Mouse (Mus musculus) effector memory CD4-positive, alpha-beta T cell, adult 5 months (primary cell): ENCODE measurements around the gene Ccser2. TPM values are rescaled to one million over a fixed set of nuclear protein-coding genes. Genes with fewer than 3 reads are reported as not detected.

Experiments used
- polyA plus RNA-seq: library from polyadenylated mRNA; unstranded; fragments of 100-300 nt; shearing (Covaris generic); gene quantifications from one replicate; pipeline ENCODE4 v1.2.1, GENCODE M21; 2017

Ccser2 gene
- 54.1 TPM for polyA plus RNA-seq

DNA sequence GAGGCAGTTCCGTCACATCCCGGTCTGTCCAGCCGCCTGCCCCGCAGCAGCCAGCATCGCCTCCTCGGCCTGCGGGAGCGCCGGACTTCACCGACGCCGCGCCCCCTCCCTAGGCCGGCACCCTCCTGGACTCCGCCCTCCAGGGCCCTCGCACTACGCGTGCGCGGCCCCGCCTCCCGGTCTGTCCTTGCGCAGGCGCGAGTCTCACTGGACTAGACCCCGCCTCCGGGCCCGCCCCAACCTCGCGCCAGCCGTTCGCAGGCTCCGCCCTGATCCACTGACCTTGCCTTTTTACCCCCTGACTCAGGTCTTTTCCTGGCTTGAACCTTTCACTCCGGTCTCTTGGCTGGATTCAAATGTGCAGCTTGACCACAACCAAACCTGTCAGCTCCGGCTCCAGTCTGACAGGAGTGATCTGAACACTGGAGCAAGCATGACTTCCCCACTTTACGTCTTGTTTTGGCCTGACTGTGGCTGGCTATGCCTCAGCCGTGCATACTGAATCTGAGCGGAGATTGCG is at the start of gene Ccser2:
Gene Ccser2, minus strand, starts transcription at position 150 of the 520 bp plus-strand sequence.

Other genes with a start within 250 kb of the Ccser2 start
- gene Rgr, start 80.2 kb upstream of the Ccser2 start, polyA plus RNA-seq, result not detected
- not detected for gene Lrit1, start 86.1 kb upstream of the Ccser2 start, polyA plus RNA-seq
- gene Lrit2, start 99.2 kb upstream of the Ccser2 start, polyA plus RNA-seq, result not detected
- not detected for gene Cdhr1, start 129.6 kb upstream of the Ccser2 start, polyA plus RNA-seq
- gene 2610528A11Rik, start 145.2 kb upstream of the Ccser2 start, polyA plus RNA-seq, result 0.74 TPM
- 351 TPM for gene Ghitm, start 166.5 kb upstream of the Ccser2 start, polyA plus RNA-seq